Mouse (Mus musculus): ENCODE data around the gene Qtrt2.

GRCm38 (mm10) chr16:43871419-43871818 is 55.2 kb downstream of the Qtrt2 start:
- TF ChIP-seq CTCF (IDR thresholded peaks at IDR 0.05; ENCODE audit: extremely low read depth, insufficient read length, insufficient replicate concordance, low read depth, low read length) = no peak
- no peak for TF ChIP-seq POLR2A (IDR thresholded peaks at IDR 0.05; ENCODE audit: low read depth, low read length)
